Comparison of ENCODE assay signal across 19 mouse cellular contexts in genomic region chr2:167471585-167471984, GRCm38 (mm10). TPM values are rescaled to one million over a fixed set of nuclear protein-coding genes. Genes with fewer than 3 reads are reported as not detected.
DNase-seq lines count a peak whose midpoint lies in the region; ATAC-seq and TF ChIP-seq lines count a peak whose summit lies in the region.
"Had no signal": no experiment of that assay in that cellular context is flagged by ENCODE, and none has a peak within 500 bp of the region (broad histone marks: within the 10 kb centered on the region; RNA-seq: fewer than 3 reads in every experiment).

No protein-coding gene starts in this region.

- 74% methylated on average over 6 of the region's 6 CpGs for WGBS in hindbrain, postnatal 0 days
- 90% methylated on average over 6 of the region's 6 CpGs for WGBS in hindbrain, embryonic 14.5 days
- 93% methylated on average over 6 of the region's 6 CpGs for WGBS in midbrain, embryonic 13.5 days

- H3K27ac ChIP-seq in gastrocnemius, adult 2 months, result peak overlapping the region; percentile 76
- H3K27ac ChIP-seq in hindbrain, postnatal 0 days, result no peak overlapping the region
- H3K27ac ChIP-seq in hindbrain, embryonic 14.5 days, result no peak overlapping the region
- H3K27ac ChIP-seq in midbrain, embryonic 13.5 days, result no peak overlapping the region
- H3K27ac ChIP-seq: embryonic facial prominence, embryonic 10.5 days; forebrain, embryonic 15.5 days; heart, embryonic 15.5 days; hindbrain, embryonic 15.5 days; neural tube, embryonic 13.5 days had no signal

- H3K9me3 ChIP-seq in hindbrain, postnatal 0 days (ENCODE audit: low read length), result no peaks in the 10 kb centered on the region
- no peaks in the 10 kb centered on the region for H3K9me3 ChIP-seq in hindbrain, embryonic 14.5 days (ENCODE audit: control insufficient read depth, low read length)
- no peaks in the 10 kb centered on the region for H3K9me3 ChIP-seq in midbrain, embryonic 13.5 days
- H3K9me3 ChIP-seq: embryonic facial prominence, embryonic 10.5 days; forebrain, embryonic 15.5 days; heart, embryonic 15.5 days; hindbrain, embryonic 15.5 days; neural tube, embryonic 13.5 days had no signal

- no peaks in the 10 kb centered on the region for H3K27me3 ChIP-seq in hindbrain, postnatal 0 days (ENCODE audit: insufficient read depth, low read length)
- no peaks in the 10 kb centered on the region for H3K27me3 ChIP-seq in hindbrain, embryonic 14.5 days (ENCODE audit: control insufficient read depth, insufficient read depth, low read length)
- no peaks in the 10 kb centered on the region for H3K27me3 ChIP-seq in midbrain, embryonic 13.5 days
- H3K27me3 ChIP-seq: forebrain, embryonic 15.5 days; heart, embryonic 15.5 days; hindbrain, embryonic 15.5 days; neural tube, embryonic 13.5 days had no signal

- H3K4me2 ChIP-seq in hindbrain, postnatal 0 days (ENCODE audit: low read depth, low read length), result no peak overlapping the region
- no peak overlapping the region for H3K4me2 ChIP-seq in hindbrain, embryonic 14.5 days (replicated peaks)
- H3K4me2 ChIP-seq in midbrain, embryonic 13.5 days (replicated peaks), result no peak overlapping the region
- H3K4me2 ChIP-seq: forebrain, embryonic 15.5 days; heart, embryonic 15.5 days; hindbrain, embryonic 15.5 days; neural tube, embryonic 13.5 days had no signal

- TF ChIP-seq CTCF in gastrocnemius, adult 2 months (IDR thresholded peaks at IDR 0.05), result no peak
- TF ChIP-seq CTCF in hindbrain, postnatal 0 days (IDR thresholded peaks at IDR 0.05; ENCODE audit: low read depth), result no peak

- peak; percentile 78 for DNase-seq in gastrocnemius, adult 2 months
- no peak for DNase-seq in gastrocnemius, postnatal 36 days
- DNase-seq in hindbrain, postnatal 0 days (ENCODE audit: low spot score), result peak; percentile 34
- no peak for DNase-seq in hindbrain, embryonic 14.5 days (ENCODE audit: low spot score)
- DNase-seq in cerebellum, postnatal 14 days, result peak; percentile 96 to 97
- DNase-seq in layer of hippocampus, postnatal 14 days (ENCODE audit: low spot score in 2 of 2), result no peak
- DNase-seq in adrenal gland, postnatal 36 days, result no peak
- DNase-seq: kidney, adult 9 months; kidney, postnatal 36 days; lung, adult 18-20 months; lung, postnatal 36 days; right cerebral cortex, postnatal 25 days; thymus, postnatal 25 days had no signal

- H3K4me1 ChIP-seq in hindbrain, postnatal 0 days (ENCODE audit: insufficient read depth, low read length), result peaks cover 14% of the 10 kb centered on the region
- peaks cover 14% of the 10 kb centered on the region for H3K4me1 ChIP-seq in hindbrain, embryonic 14.5 days (replicated peaks; ENCODE audit: control insufficient read depth, insufficient read depth, low read length)
- peaks cover 15% of the 10 kb centered on the region for H3K4me1 ChIP-seq in midbrain, embryonic 13.5 days (replicated peaks)

- intact Hi-C loops in gastrocnemius, adult 2 months (cut with DNase I), result no loop called here
- intact Hi-C loops in gastrocnemius, postnatal 36 days (cut with DNase I), result no loop called here

- H3K4me3 ChIP-seq in gastrocnemius, adult 2 months, result no peak overlapping the region
- no peak overlapping the region for H3K4me3 ChIP-seq in hindbrain, postnatal 0 days (ENCODE audit: low read length)
- H3K4me3 ChIP-seq in hindbrain, embryonic 14.5 days (replicated peaks; ENCODE audit: low read length), result no peak overlapping the region
- no peak overlapping the region for H3K4me3 ChIP-seq in midbrain, embryonic 13.5 days (replicated peaks)
- H3K4me3 ChIP-seq: embryonic facial prominence, embryonic 10.5 days; forebrain, embryonic 15.5 days; heart, embryonic 15.5 days; hindbrain, embryonic 15.5 days; neural tube, embryonic 13.5 days had no signal

- no peak overlapping the region for H3K9ac ChIP-seq in hindbrain, postnatal 0 days (replicated peaks; ENCODE audit: low read length)
- no peak overlapping the region for H3K9ac ChIP-seq in hindbrain, embryonic 14.5 days
- no peak overlapping the region for H3K9ac ChIP-seq in midbrain, embryonic 13.5 days (replicated peaks)
- H3K9ac ChIP-seq: forebrain, embryonic 15.5 days; heart, embryonic 15.5 days; hindbrain, embryonic 15.5 days; neural tube, embryonic 13.5 days had no signal

- ATAC-seq in hindbrain, postnatal 0 days, result no peak
- ATAC-seq in hindbrain, embryonic 14.5 days (ENCODE audit: low FRiP score), result no peak
- ATAC-seq in midbrain, embryonic 13.5 days, result no peak
- ATAC-seq: forebrain, embryonic 15.5 days had no signal

- H3K36me3 ChIP-seq in hindbrain, postnatal 0 days (ENCODE audit: insufficient read depth, low read length), result peaks cover 31% of the 10 kb centered on the region
- H3K36me3 ChIP-seq in hindbrain, embryonic 14.5 days (replicated peaks; ENCODE audit: control insufficient read depth, insufficient read depth), result peaks cover 86% of the 10 kb centered on the region
- H3K36me3 ChIP-seq in midbrain, embryonic 13.5 days, result peaks cover 80% of the 10 kb centered on the region

RNA-seq across cellular contexts. Expression of gene Rnf114, which starts 20.9 kb away (rescaled TPM):
- total RNA-seq in gastrocnemius, adult 2 months (2021), result 10 to 100 TPM; 40.0 to 40.9 TPM
- 10 to 100 TPM; 31.8 to 32.2 TPM for total RNA-seq in gastrocnemius, postnatal 36 days (2021)
- 68.7 and 89.6 TPM in 2 replicates for total RNA-seq in hindbrain, postnatal 0 days (2014; rRNA removed)
- 79.8 and 85.8 TPM in 2 replicates for polyA plus RNA-seq in hindbrain, postnatal 0 days (2015; fragmentation: Nextera tagmentation; extraction: Ambion mirVana)
- polyA plus RNA-seq in hindbrain, embryonic 14.5 days (2014; fragmentation: Nextera tagmentation; extraction: Ambion mirVana), result 110 and 115 TPM in 2 replicates
- total RNA-seq in layer of hippocampus, postnatal 14 days (2021), result 10 to 100 TPM; 39.1 to 40.5 TPM
- polyA plus RNA-seq in midbrain, embryonic 13.5 days (2015; fragmentation: Nextera tagmentation; extraction: Ambion mirVana), result 154 and 165 TPM in 2 replicates
- 10 to 100 TPM; 77.1 to 87.6 TPM for total RNA-seq in adrenal gland, postnatal 36 days (2021)

RNA-seq across cellular contexts. Expression of gene Spata2, which starts 21.1 kb away (rescaled TPM):
- total RNA-seq in gastrocnemius, adult 2 months (2021), result 10 to 100 TPM; 18.4 to 18.9 TPM
- 10 to 100 TPM; 16.6 to 17.5 TPM for total RNA-seq in gastrocnemius, postnatal 36 days (2021)
- total RNA-seq in hindbrain, postnatal 0 days (2014; rRNA removed), result 41.3 and 45.6 TPM in 2 replicates
- polyA plus RNA-seq in hindbrain, postnatal 0 days (2015; fragmentation: Nextera tagmentation; extraction: Ambion mirVana), result 27.6 and 29.4 TPM in 2 replicates
- polyA plus RNA-seq in hindbrain, embryonic 14.5 days (2014; fragmentation: Nextera tagmentation; extraction: Ambion mirVana), result 27.3 and 29.6 TPM in 2 replicates
- 10 to 100 TPM; 65.3 to 67.2 TPM for total RNA-seq in layer of hippocampus, postnatal 14 days (2021)
- 25.1 and 30.2 TPM in 2 replicates for polyA plus RNA-seq in midbrain, embryonic 13.5 days (2015; fragmentation: Nextera tagmentation; extraction: Ambion mirVana)
- total RNA-seq in adrenal gland, postnatal 36 days (2021), result 10 to 100 TPM; 39.8 to 43.3 TPM

RNA-seq across cellular contexts. Expression of gene Slc9a8, which starts 50.1 kb away (rescaled TPM):
- 10 to 100 TPM; 25.0 to 30.4 TPM for total RNA-seq in gastrocnemius, adult 2 months (2021)
- total RNA-seq in gastrocnemius, postnatal 36 days (2021), result 10 to 100 TPM; 21.8 to 22.8 TPM
- total RNA-seq in hindbrain, postnatal 0 days (2014; rRNA removed), result 41.8 and 43.1 TPM in 2 replicates
- 17.4 and 17.9 TPM in 2 replicates for polyA plus RNA-seq in hindbrain, postnatal 0 days (2015; fragmentation: Nextera tagmentation; extraction: Ambion mirVana)
- polyA plus RNA-seq in hindbrain, embryonic 14.5 days (2014; fragmentation: Nextera tagmentation; extraction: Ambion mirVana), result 17.9 and 22.6 TPM in 2 replicates
- 10 to 100 TPM; 29.9 to 33.3 TPM for total RNA-seq in layer of hippocampus, postnatal 14 days (2021)
- polyA plus RNA-seq in midbrain, embryonic 13.5 days (2015; fragmentation: Nextera tagmentation; extraction: Ambion mirVana), result 22.7 and 23.0 TPM in 2 replicates
- total RNA-seq in adrenal gland, postnatal 36 days (2021), result 10 to 100 TPM; 37.4 to 38.3 TPM

Comparison
In these comparisons a context has a peak if more than half of its experiments do, and no peak if none do; other contexts are left out.
1. DNase-seq: peak in gastrocnemius, adult 2 months (single experiment), hindbrain, postnatal 0 days (single experiment) and cerebellum, postnatal 14 days (2 of 2); none in gastrocnemius, postnatal 36 days (0 of 2), hindbrain, embryonic 14.5 days (single experiment), layer of hippocampus, postnatal 14 days (0 of 2) and adrenal gland, postnatal 36 days (0 of 2).